Mouse (Mus musculus) layer of hippocampus, adult 11-12 months (tissue): ENCODE results near the gene Stn1.

Experiments
- DNase-seq: peaks from one replicate; pipeline ENCODE4 v3.0.0; 2022; ENCODE audit warnings: low spot score

Stn1 gene

DNA sequence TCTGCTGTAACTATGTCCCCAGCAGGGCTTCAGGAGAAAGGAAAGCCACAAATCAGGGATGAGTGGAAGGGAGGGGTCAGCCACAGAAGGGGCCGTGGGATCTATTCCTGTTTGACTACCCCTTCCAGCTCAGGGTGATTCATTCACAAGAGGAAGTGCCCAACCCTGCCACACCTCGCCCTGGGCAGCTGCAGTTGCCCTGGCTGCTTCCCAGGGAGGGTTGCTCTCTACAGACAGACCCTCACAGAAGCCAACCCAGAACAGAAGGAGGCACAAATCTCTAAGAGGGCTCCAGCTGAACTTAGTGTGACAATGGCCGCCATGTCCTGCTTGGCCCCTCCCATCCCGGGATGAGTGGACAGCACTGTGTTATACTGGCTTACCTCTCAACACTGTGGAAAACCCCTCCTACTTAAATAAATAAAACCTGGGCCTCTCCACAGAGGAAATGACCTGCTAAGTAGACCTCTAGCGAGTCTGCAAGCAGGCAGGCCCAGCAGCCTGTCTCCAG, 28.5 kb downstream of the Stn1 start:
- no peak for DNase-seq

DNA sequence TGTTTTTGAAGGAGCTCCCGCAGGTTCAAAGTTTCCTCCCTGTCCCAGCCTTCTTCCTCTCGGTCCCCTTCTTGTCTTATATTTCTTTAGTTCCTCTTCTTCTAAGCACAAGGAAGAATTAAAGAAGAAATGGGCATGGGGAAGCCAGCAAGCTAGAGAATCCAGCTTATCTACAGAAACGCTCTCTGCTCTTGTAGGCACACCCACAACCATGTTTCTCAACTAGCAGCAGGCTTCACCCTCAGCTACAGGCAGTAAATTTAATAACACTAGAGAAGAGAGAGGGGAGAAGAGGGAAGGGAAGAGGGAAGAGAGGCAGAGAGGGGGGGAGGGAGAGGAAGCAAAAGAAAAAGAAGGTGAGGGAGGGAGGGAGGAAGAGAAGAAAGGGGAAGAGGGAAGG, 29.1 kb downstream of the Stn1 start:
- no peak for DNase-seq

DNA sequence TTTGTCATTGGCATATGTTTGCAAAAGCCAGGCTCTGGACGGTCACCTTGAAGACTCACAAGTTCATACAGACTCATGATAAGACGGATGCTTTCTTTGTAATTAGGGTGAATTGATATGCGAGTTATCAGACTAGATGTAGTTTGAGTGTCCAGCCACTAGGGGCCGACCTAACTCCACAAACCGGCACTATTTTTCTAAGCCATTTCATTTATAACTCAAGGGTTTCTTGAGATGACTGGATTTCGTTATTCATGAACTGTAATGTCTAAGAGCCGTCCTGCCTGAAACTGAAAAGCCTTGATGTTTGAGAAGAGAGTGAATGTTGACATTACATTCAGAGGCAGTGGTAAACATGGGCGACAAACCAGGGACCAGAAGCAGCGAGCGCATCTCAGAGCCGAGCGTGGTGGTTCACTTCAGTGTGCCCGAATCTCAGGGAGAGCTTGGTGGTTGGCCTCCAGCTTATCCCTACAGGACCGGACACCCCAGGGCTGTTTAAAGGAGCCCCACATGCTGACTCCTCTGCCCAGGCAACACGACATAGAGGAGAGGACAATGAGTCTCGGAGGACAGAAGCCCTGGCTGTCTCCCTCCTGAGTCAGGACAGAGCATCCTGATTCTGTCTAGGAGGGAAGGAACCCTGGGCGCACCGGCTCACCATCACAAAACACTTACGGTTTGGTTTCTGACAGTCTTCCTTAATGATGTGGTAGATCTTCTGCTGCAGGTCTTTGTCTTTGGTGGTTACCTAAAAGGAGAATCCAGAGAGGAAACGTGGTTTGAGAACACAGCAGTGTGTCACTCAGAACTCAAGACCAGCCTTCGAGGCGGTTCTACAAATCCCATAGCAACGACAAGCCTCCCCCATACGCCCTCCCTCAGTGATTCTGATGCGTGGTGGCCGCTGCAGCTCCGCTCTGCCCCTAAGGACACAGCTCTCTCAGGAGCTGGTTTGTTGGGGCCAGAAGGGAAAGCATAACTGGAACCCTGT, 29.9 kb downstream of the Stn1 start:
- DNase-seq = peak; percentile 71

- DNase-seq = no peak
Measured at GRCm38 (mm10) chr19:47503625-47504024, 33.7 kb downstream of the Stn1 start.

DNA sequence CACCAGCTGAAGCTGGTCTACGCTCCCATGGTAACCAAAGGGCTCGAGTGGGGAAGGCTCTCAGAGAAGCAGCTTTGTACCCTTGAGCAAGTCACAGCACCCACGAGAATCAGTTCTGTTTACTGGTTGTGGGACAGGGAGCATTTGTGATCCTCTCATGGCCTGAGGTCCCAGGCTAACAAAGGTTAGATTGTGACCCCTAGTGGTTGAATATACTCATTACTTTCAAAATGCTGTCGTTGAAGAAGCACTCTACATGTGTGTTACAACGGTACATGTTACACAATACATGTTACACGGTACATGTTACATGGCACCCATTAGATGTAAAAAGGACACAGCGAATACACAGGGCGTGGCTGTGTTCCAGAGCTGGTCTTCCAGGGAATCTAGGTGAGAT, 34.7 kb downstream of the Stn1 start:
- DNase-seq = no peak

GRCm38 (mm10) chr19:47500389-47501011, 36.8 kb downstream of the Stn1 start:
- no peak for DNase-seq

DNA sequence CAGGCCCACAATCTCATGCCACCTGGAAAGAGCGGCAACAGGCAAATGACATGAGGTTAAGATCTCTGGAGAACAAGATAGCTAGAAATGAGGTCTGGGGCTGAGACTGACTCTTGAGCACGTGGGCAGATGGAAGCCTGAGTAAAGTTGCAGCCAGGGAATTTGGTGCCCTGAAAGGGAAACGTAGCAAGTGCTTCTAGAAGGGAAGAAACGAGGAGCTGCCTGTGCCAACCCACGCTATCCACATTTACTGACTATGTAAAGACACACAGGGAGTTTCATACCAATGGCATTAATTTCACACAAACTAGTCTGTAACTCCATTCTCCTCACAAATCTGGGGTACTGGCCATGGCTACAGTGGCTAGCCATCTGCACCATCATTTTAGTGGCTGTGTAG, 37.5 kb downstream of the Stn1 start:
- no peak for DNase-seq

GRCm38 (mm10) chr19:47498942-47499341, 38.4 kb downstream of the Stn1 start:
- DNase-seq = no peak

DNA sequence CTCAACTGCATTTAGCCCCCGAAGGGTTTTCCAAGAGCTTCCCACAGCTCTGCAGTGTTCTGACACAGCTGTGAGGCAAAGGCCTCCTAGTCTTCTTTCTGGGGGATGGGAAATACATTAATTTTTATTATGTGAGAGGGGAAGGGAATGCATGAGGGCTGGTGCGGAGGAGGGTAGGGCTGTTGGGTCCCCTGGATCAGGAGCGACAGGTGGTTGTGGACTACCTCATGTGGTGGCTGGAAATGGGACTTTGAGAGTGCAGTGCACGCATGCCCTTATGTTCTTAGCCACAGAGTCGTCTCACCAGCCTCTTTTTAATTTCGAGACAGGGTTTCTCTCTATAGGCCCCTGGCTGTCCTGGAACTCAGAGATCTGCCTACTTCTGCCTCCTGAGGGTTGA, 39.6 kb downstream of the Stn1 start:
- DNase-seq = no peak

- DNase-seq = no peak
Measured at GRCm38 (mm10) chr19:47497313-47497712, 40.0 kb downstream of the Stn1 start.

GRCm38 (mm10) chr19:47493017-47493997, 44.0 kb downstream of the Stn1 start:
- no peak for DNase-seq

DNA sequence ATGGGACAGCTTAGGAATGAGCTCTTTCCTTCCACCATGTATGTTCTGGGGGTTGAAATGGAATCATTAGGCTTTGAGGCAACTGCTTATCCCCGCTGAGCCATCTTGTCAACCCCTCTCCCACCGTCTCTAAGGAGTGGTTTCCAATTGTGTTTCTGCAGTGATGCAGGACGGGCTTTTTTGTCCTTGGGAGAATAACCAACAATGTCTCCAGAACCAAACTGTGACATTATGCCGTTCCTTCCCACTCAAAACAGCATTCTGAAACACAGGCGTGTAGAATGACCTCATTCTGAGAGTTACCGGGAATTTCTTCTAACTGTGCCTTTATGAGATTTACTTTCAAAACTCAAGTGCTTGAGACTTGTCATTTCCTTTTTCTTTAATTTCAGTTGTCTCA, 44.9 kb downstream of the Stn1 start:
- no peak for DNase-seq

- no peak for DNase-seq
Measured at GRCm38 (mm10) chr19:47491853-47492252, 45.5 kb downstream of the Stn1 start.

GRCm38 (mm10) chr19:47489233-47489632, 48.1 kb downstream of the Stn1 start:
- no peak for DNase-seq

- DNase-seq = no peak
Measured at GRCm38 (mm10) chr19:47488250-47488649, 49.1 kb downstream of the Stn1 start.

DNA sequence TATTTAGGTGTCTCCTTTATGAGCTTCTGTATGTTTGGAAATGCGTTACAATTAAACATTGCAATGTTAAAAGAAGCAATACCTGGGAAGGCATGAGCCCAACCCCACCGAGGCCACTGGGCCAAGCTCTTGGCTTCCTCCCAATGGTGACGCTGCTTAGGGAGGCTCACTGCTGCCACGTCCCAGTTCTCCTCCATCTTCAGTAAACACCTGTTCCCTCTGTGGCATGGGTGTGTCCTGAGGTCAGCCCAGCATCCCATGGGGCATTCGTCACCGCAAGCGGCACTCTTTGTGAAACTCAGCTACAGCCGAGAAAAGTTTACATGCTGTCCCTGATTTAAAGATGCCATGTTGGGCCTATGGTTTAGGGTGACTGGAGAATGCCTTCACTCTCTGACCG, 49.7 kb downstream of the Stn1 start:
- DNase-seq = no peak

DNA sequence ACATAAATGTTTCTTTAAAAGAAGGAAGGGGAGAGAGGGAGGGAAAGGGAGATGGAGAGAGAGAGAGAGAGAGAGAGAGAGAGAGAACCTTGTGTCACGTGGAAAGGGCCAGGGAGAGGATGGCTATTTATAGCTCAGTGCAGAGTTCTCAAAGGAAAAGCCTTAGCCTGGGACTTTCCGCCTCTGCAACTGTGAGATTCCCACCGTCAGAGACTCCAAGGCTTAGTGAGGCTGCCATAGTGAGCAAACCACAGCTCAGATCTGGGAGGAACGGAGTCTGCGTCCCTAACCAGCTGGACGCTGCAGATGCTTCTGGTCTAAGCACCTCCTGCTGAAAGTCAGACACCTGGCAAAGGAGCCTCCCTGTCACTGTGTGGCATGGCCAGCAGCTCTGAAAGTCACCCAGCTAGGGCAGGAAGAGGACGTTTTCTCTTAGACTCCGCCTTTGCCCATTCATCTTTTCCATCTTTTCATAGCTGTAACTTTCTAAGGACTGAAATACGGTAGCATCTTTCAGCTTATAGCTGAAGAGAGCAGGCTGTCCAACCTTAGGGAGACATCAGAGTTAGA, 51.2 kb downstream of the Stn1 start:
- DNase-seq = no peak

DNA sequence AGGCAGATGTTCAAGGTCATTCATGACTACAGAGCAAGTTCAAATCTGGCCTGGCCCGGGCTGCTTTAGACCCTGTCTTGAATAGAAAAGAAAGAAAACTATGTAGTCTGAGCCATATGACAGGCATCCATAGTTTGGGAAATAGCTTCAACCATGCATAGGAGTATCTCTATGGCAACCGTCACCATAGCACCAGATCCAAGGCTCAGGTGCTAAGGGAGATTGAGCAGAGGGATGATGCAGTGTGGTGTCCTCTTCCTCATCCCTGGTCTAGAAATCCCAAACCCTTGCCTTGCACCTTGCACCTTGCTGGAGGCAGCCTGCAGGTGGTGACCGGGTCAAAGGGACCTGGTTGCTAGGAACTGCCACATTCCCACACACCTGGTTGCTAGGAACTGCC, 53.2 kb downstream of the Stn1 start:
- no peak for DNase-seq

DNA sequence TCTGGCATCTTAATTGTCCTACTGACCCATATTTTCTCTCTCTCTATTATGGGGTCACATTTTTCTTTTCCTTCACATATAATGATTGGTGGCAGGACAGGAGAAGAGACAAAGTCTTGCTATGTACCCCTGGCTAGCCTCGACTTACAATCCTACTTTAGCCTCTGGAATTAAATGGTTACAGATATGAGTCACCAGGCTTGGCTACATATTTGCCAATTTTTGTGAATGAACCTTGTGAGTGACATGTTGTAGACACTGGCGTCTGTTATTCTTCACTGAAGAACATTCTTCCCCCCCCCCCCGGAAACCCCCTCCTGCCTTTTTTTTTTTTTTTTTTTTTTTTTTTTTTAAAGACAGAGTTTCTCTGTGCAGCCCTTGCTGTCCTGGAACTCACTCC, 54.0 kb downstream of the Stn1 start:
- DNase-seq = no peak

- no peak for DNase-seq
Measured at GRCm38 (mm10) chr19:47473453-47473852, 63.9 kb downstream of the Stn1 start.

GRCm38 (mm10) chr19:47472881-47473400, 64.4 kb downstream of the Stn1 start:
- DNase-seq = no peak
